Mouse (Mus musculus): ENCODE results near the gene Emp2. TPM values are rescaled to one million over a fixed set of nuclear protein-coding genes. Genes with fewer than 3 reads are reported as not detected.

Gene Emp2
- total RNA-seq, 2 experiments from 2014 or later: 19.8 to 22.7 TPM

GRCm38 (mm10) chr16:10327563-10328333 is 14.0 kb upstream of the Emp2 start:
- DNase-seq (ENCODE audit: low spot score in 2 of 2): no peak

DNA sequence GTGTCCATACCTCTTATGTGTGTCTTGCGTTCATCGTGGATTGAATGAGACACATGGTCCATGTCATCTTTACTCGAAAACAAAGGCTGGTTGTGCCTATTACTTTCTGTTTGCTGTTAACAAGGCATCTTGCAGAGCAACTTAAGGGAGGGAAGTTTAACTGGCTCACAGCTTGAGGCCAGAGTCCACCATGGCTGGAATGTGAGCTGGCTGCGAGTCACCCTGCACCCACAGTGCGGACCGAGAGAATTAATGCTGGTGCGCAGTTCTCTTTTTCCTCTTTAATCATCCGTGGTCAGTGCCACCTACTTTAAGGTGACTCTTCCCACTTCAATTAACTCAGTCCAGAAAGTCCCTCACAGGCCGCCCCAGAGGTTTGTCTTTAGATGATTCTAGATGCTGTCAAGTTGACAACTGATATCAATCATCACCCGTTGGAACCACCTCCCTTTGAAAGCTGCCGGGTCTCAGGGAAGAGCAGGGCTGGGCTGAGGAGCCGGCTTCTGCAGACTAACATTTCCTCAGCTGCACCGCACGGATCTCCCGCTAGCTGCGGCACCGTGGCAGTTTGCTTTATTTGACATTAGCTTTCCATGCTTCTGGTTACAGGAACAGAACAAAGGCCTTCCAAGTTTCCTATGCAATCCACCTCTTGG is 6.3 kb upstream of the Emp2 start:
- DNase-seq (ENCODE audit: low spot score in 2 of 2): no peak
- intact Hi-C loops (cut with DNase I): no loop called here

More at GRCm38 (mm10) chr16:10327563-10328333, 14.0 kb upstream of the Emp2 start:
- intact Hi-C loops (cut with DNase I): no loop called here

DNA sequence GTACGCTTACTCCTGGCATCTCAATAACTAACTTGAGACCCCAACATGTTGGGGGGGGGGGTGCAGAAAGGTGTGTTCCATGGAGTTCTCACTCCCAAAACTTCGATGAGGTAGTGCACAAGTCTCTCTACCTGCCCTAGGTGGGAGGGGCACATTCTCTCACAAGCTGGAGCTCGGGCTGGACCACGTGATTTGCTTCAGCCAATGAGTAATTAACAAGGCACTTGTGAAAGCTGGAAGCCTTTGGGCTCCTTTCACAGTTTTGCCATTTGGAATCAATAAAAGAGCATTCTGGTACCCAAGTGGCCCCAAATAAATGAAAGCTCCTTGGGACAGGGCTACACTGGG is 3.4 kb upstream of the Emp2 start:
- DNase-seq (ENCODE audit: low spot score in 2 of 2): no peak
- intact Hi-C loops (cut with DNase I): no loop called here

DNA sequence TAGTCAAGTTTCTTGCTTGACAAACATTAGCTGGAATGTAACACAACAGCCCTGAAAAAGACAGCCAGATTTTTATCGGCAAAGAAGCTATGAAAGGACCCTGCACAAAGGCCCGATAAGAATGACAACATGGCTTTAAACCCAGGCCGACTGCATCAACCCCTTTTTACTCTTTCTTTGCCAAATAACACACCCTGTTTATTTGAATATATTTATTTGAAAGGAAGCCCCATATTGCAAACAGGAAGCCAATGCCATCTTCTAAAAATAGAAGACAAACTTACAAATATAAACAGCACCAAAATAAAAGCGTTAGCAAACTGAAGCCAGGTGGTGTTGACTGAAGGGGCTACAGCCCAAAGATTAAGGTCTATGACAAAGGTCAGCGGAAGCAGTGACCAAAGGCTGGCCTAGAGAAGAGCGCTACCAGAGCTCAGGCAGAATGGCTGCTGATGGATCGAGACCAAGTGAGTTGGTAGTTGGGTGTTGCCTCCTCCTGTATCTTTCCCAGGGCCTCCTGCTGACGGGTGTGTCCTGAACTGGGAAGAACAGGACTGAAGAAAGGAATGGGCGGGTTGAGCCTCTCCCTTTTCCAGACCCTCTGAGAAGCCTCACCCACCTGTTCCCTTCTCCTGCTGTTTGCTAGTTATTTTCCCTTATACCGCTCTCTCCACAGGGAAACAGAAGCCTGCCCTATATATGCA is 2.9 kb upstream of the Emp2 start:
- no peak for DNase-seq (ENCODE audit: low spot score in 2 of 2)
- intact Hi-C loops (cut with DNase I): no loop called here

- intact Hi-C loops (cut with DNase I): no loop called here
- no peak for DNase-seq (ENCODE audit: low spot score in 2 of 2)
These were observed 542 bp downstream of the Emp2 start for GRCm38 (mm10) chr16:10313226-10313625.

DNA sequence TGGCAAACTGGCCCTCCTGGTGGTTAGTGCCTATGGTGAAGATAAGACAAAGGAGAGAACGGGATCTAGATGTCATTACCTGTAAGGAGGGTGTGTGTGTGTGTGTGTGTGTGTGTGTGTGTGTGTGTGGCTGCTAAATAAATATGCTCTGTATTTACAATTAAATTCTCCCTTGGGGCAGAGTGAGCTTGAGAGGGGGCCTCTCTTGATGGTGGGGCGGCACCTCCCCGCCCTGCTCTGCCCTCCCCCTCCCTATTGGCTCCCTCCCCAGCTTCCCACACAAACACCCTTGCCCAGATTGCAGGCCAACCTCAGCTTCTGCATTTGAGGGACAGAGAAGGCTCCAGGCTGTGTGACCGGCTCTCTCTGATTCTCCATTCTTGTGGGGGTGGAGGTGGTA is 1.8 kb downstream of the Emp2 start:
- no peak for DNase-seq (ENCODE audit: low spot score in 2 of 2)
- intact Hi-C loops (cut with DNase I): no loop called here

DNA sequence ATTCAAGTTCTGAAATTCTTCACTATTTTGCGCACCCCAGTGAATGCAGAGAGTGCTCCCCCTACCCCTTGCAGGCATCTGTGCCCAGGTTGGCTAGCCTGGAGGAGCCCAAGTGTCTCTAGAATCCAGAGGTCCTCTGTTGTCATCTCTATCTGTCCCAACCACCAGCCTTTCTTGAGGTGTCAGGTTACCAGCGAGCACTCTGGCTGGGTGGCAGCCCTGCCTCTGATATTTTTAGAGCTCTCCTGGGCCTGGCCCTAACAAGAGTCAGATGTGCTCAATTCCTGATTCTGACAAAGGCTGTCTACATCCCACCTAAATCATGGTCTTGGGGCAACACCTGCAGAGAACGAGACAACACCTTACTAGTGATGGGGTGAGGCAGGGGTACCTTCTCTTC is 2.7 kb downstream of the Emp2 start:
- no peak for DNase-seq (ENCODE audit: low spot score in 2 of 2)
- intact Hi-C loops (cut with DNase I): no loop called here

DNA sequence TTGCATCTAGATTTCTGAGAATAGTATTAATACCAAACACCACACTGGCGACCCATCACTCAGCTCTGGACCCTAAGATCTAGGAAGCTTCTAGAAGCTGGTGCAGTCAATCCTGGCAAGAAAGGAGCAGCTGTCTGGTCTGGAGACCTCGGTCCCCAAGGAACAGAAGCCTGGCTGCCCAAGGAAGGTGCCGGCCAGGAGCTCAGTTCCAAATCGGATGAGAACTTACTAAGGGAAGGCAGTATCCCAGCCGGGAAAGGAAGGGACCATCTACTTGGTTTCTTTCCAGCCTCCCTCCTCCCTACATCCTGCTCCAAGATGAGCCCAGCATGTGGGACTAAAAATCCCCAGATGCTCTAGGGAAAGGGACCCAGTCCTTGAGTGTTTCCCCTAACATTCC is 3.3 kb downstream of the Emp2 start:
- no peak for DNase-seq (ENCODE audit: low spot score in 2 of 2)
- intact Hi-C loops (cut with DNase I): no loop called here

DNA sequence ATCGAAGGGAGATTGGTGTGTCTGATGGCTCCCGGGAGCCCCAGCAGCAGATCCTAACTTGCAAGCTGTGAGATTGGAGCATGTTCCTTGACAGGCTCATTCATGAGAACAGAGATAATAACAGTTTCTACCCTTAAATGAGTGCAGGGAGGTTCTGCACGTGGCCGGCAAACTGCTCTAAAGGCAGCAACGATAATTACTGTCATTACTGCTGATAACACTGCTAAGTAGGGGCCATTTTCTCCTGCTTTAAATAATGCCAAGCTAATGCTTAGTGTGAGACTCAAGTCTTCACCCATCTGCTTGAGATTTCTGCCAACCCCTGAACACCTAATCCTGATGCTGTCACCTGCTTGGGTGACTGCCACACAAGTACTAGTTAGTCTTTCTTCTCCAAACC is 6.4 kb downstream of the Emp2 start:
- no peak for DNase-seq (ENCODE audit: low spot score in 2 of 2)
- intact Hi-C loops (cut with DNase I): no loop called here

GRCm38 (mm10) chr16:10306101-10306500 is 7.7 kb downstream of the Emp2 start:
- no peak for DNase-seq (ENCODE audit: low spot score in 2 of 2)
- intact Hi-C loops (cut with DNase I): no loop called here

- no peak for DNase-seq (ENCODE audit: low spot score in 2 of 2)
- intact Hi-C loops (cut with DNase I): no loop called here
These were observed 12.4 kb downstream of the Emp2 start for GRCm38 (mm10) chr16:10301337-10301736.

GRCm38 (mm10) chr16:10300231-10301186 is 13.3 kb downstream of the Emp2 start:
- intact Hi-C loops (cut with DNase I): no loop called here
- no peak for DNase-seq (ENCODE audit: low spot score in 2 of 2)

DNA sequence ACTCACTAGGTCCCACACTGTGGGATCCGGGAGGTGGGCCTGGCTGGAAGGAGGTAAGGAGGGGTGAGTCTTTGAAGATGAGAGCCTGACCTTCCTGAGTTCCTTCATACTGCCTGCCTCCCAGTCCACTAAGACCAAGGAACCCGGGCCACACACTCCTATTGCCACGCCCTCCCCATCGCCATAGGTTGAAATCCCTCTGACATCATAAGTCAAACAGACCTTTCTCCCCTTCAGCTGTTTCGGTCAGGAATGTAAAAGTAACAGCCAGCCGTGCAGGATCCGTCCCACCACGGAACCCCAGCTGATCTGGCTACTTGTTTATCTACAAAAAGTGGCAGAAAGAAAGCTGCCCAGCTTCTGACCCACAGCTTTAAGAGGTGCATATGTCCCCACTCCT is 14.1 kb downstream of the Emp2 start:
- no peak for DNase-seq (ENCODE audit: low spot score in 2 of 2)
- intact Hi-C loops (cut with DNase I): no loop called here

DNA sequence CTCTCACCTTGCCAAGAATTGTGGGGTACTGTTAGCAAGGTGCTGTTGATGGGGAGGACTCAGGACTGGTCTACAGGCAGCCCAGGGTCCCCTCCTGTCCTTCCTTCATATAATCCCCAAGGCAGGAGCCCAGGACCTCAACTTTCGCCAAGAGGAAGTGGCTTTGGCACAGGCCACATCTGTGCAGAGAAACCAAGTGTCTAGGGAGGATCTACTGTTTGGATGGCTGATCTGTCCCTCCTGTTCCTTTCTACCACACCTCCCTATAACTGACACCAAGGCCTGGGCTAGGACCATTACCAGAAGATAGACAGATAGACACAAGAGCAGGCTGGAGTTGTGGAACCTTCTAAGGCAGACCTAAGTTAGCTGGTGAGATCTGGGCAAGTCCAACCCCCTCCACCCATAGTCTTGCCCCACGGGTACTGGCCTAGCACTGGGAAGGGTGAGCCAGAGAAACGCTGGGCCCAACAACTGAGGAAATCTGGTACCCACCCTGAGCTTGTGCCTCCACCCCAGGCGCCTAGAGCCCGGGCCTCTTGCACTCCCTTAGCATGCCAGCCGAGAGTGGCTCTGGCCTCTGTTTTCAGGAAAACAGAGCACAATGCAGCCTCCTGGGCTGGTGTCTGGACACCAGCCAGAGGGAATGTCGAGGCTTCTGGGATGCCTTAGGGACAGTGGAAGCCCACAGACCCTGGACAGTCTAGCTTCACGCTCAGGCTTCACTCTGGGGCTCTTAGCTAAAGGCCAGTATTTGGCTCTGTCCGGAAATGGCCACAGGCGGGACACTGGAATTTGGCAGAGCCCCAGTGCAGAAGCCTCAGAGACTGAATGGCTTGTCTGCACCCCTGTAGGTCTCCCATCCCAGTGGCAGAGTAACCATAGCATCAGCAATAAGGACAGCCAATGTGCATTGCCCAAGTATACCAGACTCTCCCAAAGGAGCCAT is 15.8 kb downstream of the Emp2 start:
- intact Hi-C loops (cut with DNase I): no loop called here
- no peak for DNase-seq (ENCODE audit: low spot score in 2 of 2)

- DNase-seq (ENCODE audit: low spot score in 2 of 2): no peak
- intact Hi-C loops (cut with DNase I): no loop called here
These were observed 25.7 kb downstream of the Emp2 start for GRCm38 (mm10) chr16:10288115-10288514.

DNA sequence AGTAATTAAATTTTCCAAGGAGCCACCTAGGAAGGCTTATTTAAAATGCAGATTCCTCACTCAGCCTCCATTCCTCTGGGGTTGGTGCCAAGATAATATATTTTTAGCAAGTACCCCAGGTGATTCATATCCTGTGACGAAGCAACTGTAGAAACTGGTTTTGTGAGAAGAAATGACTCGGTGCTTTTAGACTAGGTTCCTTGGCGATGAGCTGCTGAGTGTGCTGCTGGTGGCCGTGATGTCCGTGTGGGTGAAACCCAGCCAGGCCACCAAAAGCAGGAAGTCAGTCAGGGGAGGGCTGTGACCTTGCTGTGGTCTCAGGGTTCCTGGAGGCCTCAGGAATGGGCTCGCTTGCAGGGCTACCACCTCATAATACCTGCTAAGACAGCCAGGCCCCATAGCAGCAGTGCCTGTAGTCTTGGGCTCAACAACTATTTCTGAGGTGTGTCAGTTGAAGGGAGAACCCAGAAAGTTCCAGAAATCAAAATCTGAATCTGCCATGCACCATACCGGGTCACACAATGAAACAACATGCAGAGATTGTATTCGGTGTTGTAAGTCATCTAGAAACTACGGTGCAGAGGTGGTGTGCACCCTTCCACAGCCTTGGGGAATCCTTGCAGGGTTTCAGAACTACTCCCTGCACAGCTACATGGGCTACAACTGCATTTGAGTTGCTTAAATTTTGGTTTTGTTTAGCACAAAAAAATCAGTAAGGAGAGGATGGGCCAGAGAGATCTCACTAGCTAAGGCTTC is 27.1 kb downstream of the Emp2 start:
- peak; percentile 15 to 25 for DNase-seq (ENCODE audit: low spot score in 2 of 2)
- intact Hi-C loops (cut with DNase I): no loop called here

DNA sequence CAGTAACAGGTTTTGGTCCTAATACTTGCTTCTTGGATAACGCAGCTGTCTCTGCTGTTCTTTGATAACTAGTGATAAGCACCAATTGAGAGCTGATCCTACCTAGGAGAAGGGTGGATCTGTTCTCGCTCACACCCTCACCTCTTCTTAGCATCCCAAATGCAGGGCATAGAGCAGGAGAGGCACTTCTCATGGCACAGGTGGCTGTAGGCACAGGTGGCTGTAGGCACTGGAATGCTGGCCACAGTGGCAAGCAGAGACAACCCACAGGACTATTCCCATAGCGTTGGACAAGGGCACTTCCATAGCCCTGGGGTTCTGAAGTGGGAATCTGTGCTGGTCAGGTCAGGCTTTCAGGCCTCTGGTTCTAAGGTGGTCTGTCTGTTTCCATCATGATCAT is 31.9 kb downstream of the Emp2 start:
- intact Hi-C loops (cut with DNase I): loop anchor here (5.0 kb wide), 1 partner anchor 115 kb away; the partner anchor contains the start of gene Tekt5
- no peak for DNase-seq (ENCODE audit: low spot score in 2 of 2)
